24 mouse cellular contexts compared by ENCODE assay signal in genomic region chr9:65987021-65987420, GRCm38 (mm10).
DNase-seq lines count a peak whose midpoint lies in the region; ATAC-seq lines count a peak whose summit lies in the region.
"Had no signal": no experiment of that assay in that cellular context is flagged by ENCODE, and none has a peak within 500 bp of the region (broad histone marks: within the 10 kb centered on the region; RNA-seq: fewer than 3 reads in every experiment).

No protein-coding gene starts in this region.

- H3K9ac ChIP-seq in kidney, embryonic 14.5 days (ENCODE audit: low read depth, low read length): no peak overlapping the region
- no peak overlapping the region for H3K9ac ChIP-seq in forebrain, embryonic 14.5 days (ENCODE audit: low read length)
- H3K9ac ChIP-seq: forebrain, embryonic 13.5 days; forebrain, postnatal 0 days; hindbrain, embryonic 12.5 days; hindbrain, embryonic 15.5 days had no signal

- 90% methylated on average over 5 of the region's 5 CpGs for WGBS in kidney, embryonic 14.5 days
- whole genome bisulfite sequencing in forebrain, embryonic 14.5 days: 94% methylated on average over 5 of the region's 5 CpGs

- no peak overlapping the region for H3K27ac ChIP-seq in kidney, embryonic 14.5 days (ENCODE audit: low read depth, low read length)
- H3K27ac ChIP-seq in forebrain, embryonic 14.5 days (ENCODE audit: low read depth, low read length): no peak overlapping the region
- H3K27ac ChIP-seq: forebrain, embryonic 10.5 days; forebrain, embryonic 13.5 days; gastrocnemius, adult 2 months; hindbrain, embryonic 12.5 days; hindbrain, embryonic 15.5 days had no signal

- no peaks in the 10 kb centered on the region for H3K9me3 ChIP-seq in kidney, embryonic 14.5 days (ENCODE audit: control insufficient read depth, low read length)
- no peaks in the 10 kb centered on the region for H3K9me3 ChIP-seq in forebrain, embryonic 14.5 days (replicated peaks; ENCODE audit: control insufficient read depth, low read length)
- H3K9me3 ChIP-seq: forebrain, embryonic 10.5 days; forebrain, embryonic 13.5 days; hindbrain, embryonic 12.5 days; hindbrain, embryonic 15.5 days had no signal

- H3K27me3 ChIP-seq in kidney, embryonic 14.5 days (ENCODE audit: control insufficient read depth, insufficient read depth, low read length): no peaks in the 10 kb centered on the region
- H3K27me3 ChIP-seq in forebrain, embryonic 14.5 days (replicated peaks; ENCODE audit: control insufficient read depth, insufficient read depth, low read length): no peaks in the 10 kb centered on the region
- H3K27me3 ChIP-seq: CH12.LX; forebrain, embryonic 13.5 days; hindbrain, embryonic 12.5 days; hindbrain, embryonic 15.5 days had no signal

- no peaks in the 10 kb centered on the region for H3K4me1 ChIP-seq in kidney, embryonic 14.5 days (ENCODE audit: control insufficient read depth, insufficient read depth, low read length)
- H3K4me1 ChIP-seq in forebrain, embryonic 14.5 days (ENCODE audit: control insufficient read depth, insufficient read depth, low read length): no peaks in the 10 kb centered on the region
- H3K4me1 ChIP-seq: forebrain, embryonic 13.5 days; hindbrain, embryonic 12.5 days; hindbrain, embryonic 15.5 days had no signal

- ATAC-seq in kidney, embryonic 14.5 days (ENCODE audit: low FRiP score, low TSS enrichment): no peak
- ATAC-seq in forebrain, embryonic 14.5 days: no peak
- ATAC-seq: activated CD4-positive, CD25-positive, alpha-beta regulatory T cell, adult 4 months; forebrain, embryonic 13.5 days; forebrain, postnatal 0 days had no signal

- no peak overlapping the region for H3K4me2 ChIP-seq in kidney, embryonic 14.5 days (replicated peaks; ENCODE audit: low read depth, low read length)
- no peak overlapping the region for H3K4me2 ChIP-seq in forebrain, embryonic 14.5 days (ENCODE audit: low read length)
- H3K4me2 ChIP-seq: forebrain, embryonic 13.5 days; heart, embryonic 11.5 days; hindbrain, embryonic 12.5 days; hindbrain, embryonic 15.5 days had no signal

- no peaks in the 10 kb centered on the region for H3K36me3 ChIP-seq in kidney, embryonic 14.5 days (ENCODE audit: control insufficient read depth, insufficient read depth, low read length)
- H3K36me3 ChIP-seq in forebrain, embryonic 14.5 days (ENCODE audit: control insufficient read depth, insufficient read depth, low read length): no peaks in the 10 kb centered on the region
- H3K36me3 ChIP-seq: hindbrain, embryonic 12.5 days; hindbrain, embryonic 15.5 days had no signal

- peak; percentile 3 for DNase-seq in kidney, adult 18-20 months
- DNase-seq in kidney, adult 9 months: peak; percentile 38
- DNase-seq in kidney, postnatal 4 days: no peak
- peak; percentile 19 to 37 for DNase-seq in kidney, postnatal 36 days
- DNase-seq in cerebellum, postnatal 36 days: no peak
- no peak for DNase-seq in forebrain, embryonic 14.5 days (ENCODE audit: low spot score)
- DNase-seq: adrenal gland, adult 8-10 months; adrenal gland, postnatal 25 days; B cell, adult 2 months; cerebellum, adult 11-12 months; cerebellum, adult 8-10 months; cerebellum, postnatal 10 days; forebrain, postnatal 0 days; gastrocnemius, adult 2 months; gastrocnemius, postnatal 14 days; heart, adult 11 months had no signal

- H3K4me3 ChIP-seq in kidney, embryonic 14.5 days (ENCODE audit: low read length): no peak overlapping the region
- H3K4me3 ChIP-seq in forebrain, embryonic 14.5 days (ENCODE audit: low read depth, low read length): no peak overlapping the region
- H3K4me3 ChIP-seq: forebrain, embryonic 10.5 days; forebrain, embryonic 13.5 days; gastrocnemius, adult 2 months; hindbrain, embryonic 12.5 days; hindbrain, embryonic 15.5 days had no signal

Comparison
In these comparisons a context has a peak if more than half of its experiments do, and no peak if none do; other contexts are left out.
1. DNase-seq: peak in kidney, adult 18-20 months (single experiment), kidney, adult 9 months (single experiment) and kidney, postnatal 36 days (2 of 2); none in kidney, postnatal 4 days (0 of 2), cerebellum, postnatal 36 days (0 of 2) and forebrain, embryonic 14.5 days (single experiment).